Mouse (Mus musculus) telencephalon, adult 2 months (tissue): Measurements from ENCODE around the gene Mpped2.

Source experiments
- DNase-seq: peaks from one replicate; pipeline ENCODE4 v3.0.0-alpha.2; 2011; ENCODE audit warnings: low read depth, low spot score

Mpped2 gene

GRCm38 (mm10) chr2:106696372-106696771, 3.3 kb downstream of the Mpped2 start:
- DNase-seq: no peak

- no peak for DNase-seq
These were observed 12.6 kb downstream of the Mpped2 start for GRCm38 (mm10) chr2:106705664-106706063.

- DNase-seq: no peak
These were observed 14.1 kb downstream of the Mpped2 start for GRCm38 (mm10) chr2:106707136-106707535.

GRCm38 (mm10) chr2:106710862-106711477, 17.9 kb downstream of the Mpped2 start:
- no peak for DNase-seq

- DNase-seq: no peak
These were observed 18.4 kb downstream of the Mpped2 start for GRCm38 (mm10) chr2:106711506-106711905.

GRCm38 (mm10) chr2:106713151-106713550, 20.1 kb downstream of the Mpped2 start:
- DNase-seq: no peak

- no peak for DNase-seq
These were observed 22.8 kb downstream of the Mpped2 start for GRCm38 (mm10) chr2:106715674-106716364.

- DNase-seq: no peak
These were observed 23.3 kb downstream of the Mpped2 start for GRCm38 (mm10) chr2:106716365-106716717.

- peak; percentile 84 for DNase-seq
These were observed 25.8 kb downstream of the Mpped2 start for GRCm38 (mm10) chr2:106718888-106719287.

- DNase-seq: no peak
These were observed 26.4 kb downstream of the Mpped2 start for GRCm38 (mm10) chr2:106719434-106719833.

- no peak for DNase-seq
These were observed 27.6 kb downstream of the Mpped2 start for GRCm38 (mm10) chr2:106720644-106721043.

GRCm38 (mm10) chr2:106722020-106722419, 29.0 kb downstream of the Mpped2 start:
- DNase-seq: no peak

GRCm38 (mm10) chr2:106729951-106730564, 37.0 kb downstream of the Mpped2 start:
- no peak for DNase-seq

- no peak for DNase-seq
These were observed 37.5 kb downstream of the Mpped2 start for GRCm38 (mm10) chr2:106730608-106731007.

- no peak for DNase-seq
These were observed 38.4 kb downstream of the Mpped2 start for GRCm38 (mm10) chr2:106731478-106731877.

- no peak for DNase-seq
These were observed 39.1 kb downstream of the Mpped2 start for GRCm38 (mm10) chr2:106732171-106732570.

GRCm38 (mm10) chr2:106733396-106733795, 40.3 kb downstream of the Mpped2 start:
- no peak for DNase-seq

GRCm38 (mm10) chr2:106734004-106734403, 40.9 kb downstream of the Mpped2 start:
- no peak for DNase-seq

GRCm38 (mm10) chr2:106735211-106735610, 42.1 kb downstream of the Mpped2 start:
- DNase-seq: no peak

GRCm38 (mm10) chr2:106735792-106736359, 42.8 kb downstream of the Mpped2 start:
- DNase-seq: no peak

GRCm38 (mm10) chr2:106738951-106739350, 45.9 kb downstream of the Mpped2 start:
- no peak for DNase-seq

- DNase-seq: no peak
These were observed 51.0 kb downstream of the Mpped2 start for GRCm38 (mm10) chr2:106744086-106744485.

- no peak for DNase-seq
These were observed 51.5 kb downstream of the Mpped2 start for GRCm38 (mm10) chr2:106744601-106745000.
